Mouse (Mus musculus) liver, postnatal 0 days (tissue): ENCODE data around the gene Fgf6. TPM values are rescaled to one million over a fixed set of nuclear protein-coding genes. Genes with fewer than 3 reads are reported as not detected.

Source experiments
- ATAC-seq: fragments of 200-750 bp; cut with Nextera tagmentation; 2 replicates; pipeline ENCODE4 v1.8.0; 2017; ENCODE audit warnings: mild to moderate bottlenecking, moderate library complexity
- DNase-seq: peaks from one replicate; pipeline ENCODE4 v3.0.0-alpha.2; 2016
- H3K27ac ChIP-seq: fragments of 300-500 bp; sonication (generic); 2 replicates; pipeline ENCODE4 v1.5.1; 2014; ENCODE audit warnings: antibody characterized with exemption, moderate library complexity, mild to moderate bottlenecking, low read depth
- H3K27me3 ChIP-seq: fragments of 300-500 bp; sonication (generic); 2 replicates; pipeline ENCODE4 v1.6.1; 2014; ENCODE audit warnings: low read length, control low read depth, mixed read lengths; ENCODE audit not compliant: insufficient read depth
- H3K36me3 ChIP-seq: fragments of 300-500 bp; sonication (generic); replicated peaks from 2 replicates; pipeline ENCODE4 v1.6.1; 2014; ENCODE audit warnings: mild to moderate bottlenecking, control low read depth, low read length, moderate library complexity, mixed read lengths; ENCODE audit not compliant: insufficient read depth
- H3K4me1 ChIP-seq: fragments of 300-500 bp; sonication (generic); 2 replicates; pipeline ENCODE4 v1.6.1; 2014; ENCODE audit warnings: antibody characterized with exemption, mild to moderate bottlenecking, control low read depth; ENCODE audit not compliant: insufficient read depth
- H3K4me2 ChIP-seq: fragments of 300-500 bp; sonication (generic); 2 replicates; pipeline ENCODE4 v1.6.1; 2014; ENCODE audit warnings: low read depth, mild to moderate bottlenecking, low read length, moderate library complexity, mixed read lengths
- H3K4me3 ChIP-seq: fragments of 300-500 bp; sonication (generic); 2 replicates; pipeline ENCODE4 v1.5.1; 2014; ENCODE audit warnings: low read depth, low read length
- H3K9ac ChIP-seq: fragments of 300-500 bp; sonication (generic); replicated peaks from 2 replicates; pipeline ENCODE4 v1.6.1; 2014; ENCODE audit warnings: mild to moderate bottlenecking, moderate library complexity
- H3K9me3 ChIP-seq: fragments of 300-500 bp; sonication (generic); 2 replicates; pipeline ENCODE4 v1.6.1; 2016; ENCODE audit warnings: mild to moderate bottlenecking, control low read depth, low read length, mixed read lengths
- CTCF ChIP-seq: sonication (generic); IDR thresholded peaks from 2 replicates; pipeline ENCODE4 v1.5.1; 2016; ENCODE audit warnings: antibody characterized with exemption, low read depth
- EP300 ChIP-seq: IDR thresholded peaks from 2 replicates; pipeline ENCODE4 v1.6.1; 2016; ENCODE audit warnings: antibody characterized with exemption, low read depth, mild to moderate bottlenecking
- WGBS: fragments of 180-500 bp; shearing (Covaris S2); extraction: QIAGEN DNeasy Blood & Tissue Kit; methylation state at CpG from one replicate; pipeline ENCODE4 v1.1.7; 2014; ENCODE audit not compliant: insufficient replicate concordance; 5-methylcytosine and 5-hydroxymethylcytosine counted together
- polyA plus RNA-seq: library from polyadenylated mRNA; unstranded; fragments of >200 nt; fragmentation: Nextera tagmentation; extraction: Ambion mirVana; gene quantifications from 2 replicates; pipeline ENCODE4 v1.2.1, GENCODE M21; 2015

Fgf6 gene
- polyA plus RNA-seq, 1 experiment from 2014 or later: not detected

GRCm38 (mm10) chr6:127064815-127065214 is 49.4 kb downstream of the Fgf6 start:
- H3K4me2 ChIP-seq: no peak overlapping the region
- peaks cover 5% of the 10 kb centered on the region; the same call in 1 of the 2 replicates for H3K27me3 ChIP-seq
- no peaks in the 10 kb centered on the region for H3K4me1 ChIP-seq
- H3K36me3 ChIP-seq: no peaks in the 10 kb centered on the region
- no peak overlapping the region for H3K9ac ChIP-seq
- no peak overlapping the region for H3K27ac ChIP-seq
- 5% methylated on average over 14 of the region's 14 CpGs for WGBS
- TF ChIP-seq CTCF (no peak), EP300 (no peak)
- no peaks in the 10 kb centered on the region for H3K9me3 ChIP-seq
- DNase-seq (no peak), ATAC-seq (peak; percentile 15; the same call in 1 of the 2 replicates)
- no peak overlapping the region for H3K4me3 ChIP-seq

- Histone ChIP-seq H3K9me3 (no peaks in the 10 kb centered on the region), H3K36me3 (no peaks in the 10 kb centered on the region), H3K27ac (no peak within 1 kb of the TSS), H3K4me3 (no peak within 1 kb of the TSS), H3K4me2 (no peak within 1 kb of the TSS), H3K4me1 (no peaks in the 10 kb centered on the region), H3K9ac (no peak within 1 kb of the TSS), H3K27me3 (0 out of 2 replicates have a peak, but pooled peaks cover 2% of the 10 kb centered on the region)
- no peak for DNase-seq
- 16% methylated on average over 5 of the region's 5 CpGs for WGBS
- no peak for ATAC-seq
- TF ChIP-seq CTCF (no peak), EP300 (no peak)
Measured at GRCm38 (mm10) chr6:127072817-127073216, 57.4 kb downstream of the Fgf6 start, which contains the start of gene Fgf23. Gene Fgf23 (plus strand): TSS chr6:127072902.

Other genes with a start within 250 kb of the Fgf6 start
- 166 and 175 TPM in 2 replicates for gene Ndufa9, start 166.4 kb upstream of the Fgf6 start, polyA plus RNA-seq
- not detected in 2 replicates for gene Akap3, start 162.5 kb upstream of the Fgf6 start, polyA plus RNA-seq
- 0.09 TPM in 1 of 2 replicates, not detected in the other for gene Dyrk4, start 93.7 kb upstream of the Fgf6 start, polyA plus RNA-seq
- gene Rad51ap1, start 76.0 kb upstream of the Fgf6 start, polyA plus RNA-seq: 22.9 and 23.7 TPM in 2 replicates
- 8.4 and 10.2 TPM in 2 replicates for gene D6Wsu163e, start 75.6 kb upstream of the Fgf6 start, polyA plus RNA-seq
- not detected in 2 replicates for gene Fgf23, start 57.3 kb downstream of the Fgf6 start, polyA plus RNA-seq
- 0.88 and 1.2 TPM in 2 replicates for gene Tigar, start 94.0 kb downstream of the Fgf6 start, polyA plus RNA-seq
- 35.7 and 38.4 TPM in 2 replicates for gene Ccnd2, start 136.6 kb downstream of the Fgf6 start, polyA plus RNA-seq